Mouse (Mus musculus) R1 (cell line): ENCODE measurements around the gene Pex7.
A peak's percentile ranks its signal among the peaks of the same experiment; 100 is the strongest.

ENCODE experiments used
- DNase-seq: peaks from one replicate; pipeline ENCODE4 v3.0.0-alpha.2; 2018; ENCODE audit warnings: low read depth, low spot score

Gene Pex7

GRCm38 (mm10) chr10:19879161-19879560 lies 28.3 kb downstream of the Pex7 start:
- no peak for DNase-seq

- DNase-seq: no peak
Measured at GRCm38 (mm10) chr10:19877679-19878078, 29.8 kb downstream of the Pex7 start.

DNA sequence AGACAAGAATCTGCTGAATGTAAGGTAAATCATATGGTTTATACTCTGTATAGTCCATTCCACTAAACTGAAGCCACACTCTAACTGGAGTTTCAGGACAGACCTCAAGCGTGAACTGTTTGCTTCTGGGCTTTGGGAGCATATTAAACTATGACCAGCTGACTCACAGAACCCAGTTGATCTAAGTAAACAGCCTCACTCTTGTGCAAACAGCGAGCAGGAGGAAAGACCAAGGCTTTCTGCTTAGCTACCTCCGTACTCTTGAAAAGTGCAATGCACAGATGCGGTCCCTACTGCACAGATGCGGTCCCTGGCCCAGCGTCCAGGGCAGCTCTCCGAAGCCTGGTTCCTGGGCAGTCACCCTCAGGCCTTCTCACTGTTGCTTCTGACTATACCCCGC lies 30.2 kb downstream of the Pex7 start:
- no peak for DNase-seq

GRCm38 (mm10) chr10:19876669-19877068 lies 30.8 kb downstream of the Pex7 start:
- peak; percentile 61 for DNase-seq

GRCm38 (mm10) chr10:19875346-19875745 lies 32.1 kb downstream of the Pex7 start:
- DNase-seq: no peak

- no peak for DNase-seq
Measured at GRCm38 (mm10) chr10:19855597-19856306, 51.7 kb downstream of the Pex7 start.

DNA sequence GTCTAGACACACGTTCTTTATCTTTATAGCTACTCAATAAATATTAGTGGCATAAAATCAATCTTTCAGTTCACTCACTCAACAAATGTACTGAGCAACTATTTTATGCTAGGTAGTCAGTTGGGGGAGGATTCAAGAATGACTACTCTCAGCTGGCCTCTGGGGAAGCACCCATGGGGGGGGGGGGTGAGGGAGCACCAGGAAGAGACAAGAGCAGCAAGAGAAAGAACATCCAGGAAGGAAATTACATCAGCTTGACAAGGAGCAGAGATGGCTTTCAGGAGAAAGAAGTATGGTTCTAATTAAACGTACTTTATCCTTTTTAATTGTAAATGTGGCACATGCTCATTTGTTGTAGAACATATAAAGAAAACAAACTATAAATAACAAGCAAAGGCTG lies 53.9 kb downstream of the Pex7 start:
- DNase-seq: no peak

DNA sequence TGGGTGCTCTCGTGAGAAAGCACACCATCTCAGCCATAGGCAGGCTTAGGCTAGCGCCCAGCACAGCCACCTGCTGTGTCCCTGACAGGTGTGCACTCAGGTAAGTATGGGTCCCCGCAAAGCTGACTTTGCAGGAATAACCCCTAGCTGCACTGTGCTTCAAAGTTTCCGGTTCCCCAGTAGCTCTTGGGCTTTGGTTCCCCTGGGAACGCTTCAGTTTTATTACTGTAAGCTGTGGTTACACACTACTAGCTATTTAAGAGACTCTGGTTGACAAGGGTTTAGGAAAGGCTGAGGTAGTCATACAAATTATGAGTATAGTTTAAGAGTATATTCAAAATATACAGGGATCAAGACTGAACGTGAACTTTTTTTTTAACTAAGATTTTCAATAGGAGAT lies 54.7 kb downstream of the Pex7 start:
- DNase-seq: no peak

DNA sequence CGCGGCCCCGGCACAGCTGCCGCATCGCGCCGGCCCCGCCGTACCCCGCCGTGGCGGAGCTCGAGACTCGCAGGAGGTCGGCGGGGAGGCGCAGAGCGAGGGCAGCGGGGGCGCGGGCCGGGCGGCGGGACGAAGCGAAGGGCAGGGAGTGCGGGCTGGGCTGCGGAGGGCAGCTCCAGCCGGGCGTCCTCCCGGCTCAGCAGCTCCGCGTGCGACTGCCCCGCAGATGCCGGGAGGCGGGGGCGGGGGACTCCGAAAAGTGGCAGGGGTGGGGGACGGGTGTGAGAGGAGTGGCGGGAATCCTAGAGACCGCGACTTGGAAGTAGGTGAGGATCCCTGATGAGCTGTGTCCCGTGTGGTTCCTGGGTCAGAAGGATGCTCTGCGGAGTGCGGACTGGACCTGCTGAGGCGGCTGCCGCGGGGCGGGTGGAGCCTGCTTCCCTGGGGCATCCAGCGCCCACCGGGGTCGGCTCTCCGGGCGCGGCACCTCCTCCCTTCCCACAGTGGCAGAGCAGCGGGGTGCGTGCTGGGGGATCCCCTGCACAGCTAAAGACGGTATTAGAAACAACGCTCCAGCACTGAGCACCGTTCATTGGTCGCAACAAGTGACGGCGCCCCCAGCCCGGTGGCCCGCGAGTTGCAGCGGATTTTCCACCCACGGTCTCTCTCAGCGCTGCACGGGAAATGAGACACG lies 56.3 kb downstream of the Pex7 start, which contains the start of gene Slc35d3:
TSS of gene Slc35d3 (minus strand) at position 462 of the 694 bp plus-strand sequence.
- DNase-seq: peak; percentile 56

DNA sequence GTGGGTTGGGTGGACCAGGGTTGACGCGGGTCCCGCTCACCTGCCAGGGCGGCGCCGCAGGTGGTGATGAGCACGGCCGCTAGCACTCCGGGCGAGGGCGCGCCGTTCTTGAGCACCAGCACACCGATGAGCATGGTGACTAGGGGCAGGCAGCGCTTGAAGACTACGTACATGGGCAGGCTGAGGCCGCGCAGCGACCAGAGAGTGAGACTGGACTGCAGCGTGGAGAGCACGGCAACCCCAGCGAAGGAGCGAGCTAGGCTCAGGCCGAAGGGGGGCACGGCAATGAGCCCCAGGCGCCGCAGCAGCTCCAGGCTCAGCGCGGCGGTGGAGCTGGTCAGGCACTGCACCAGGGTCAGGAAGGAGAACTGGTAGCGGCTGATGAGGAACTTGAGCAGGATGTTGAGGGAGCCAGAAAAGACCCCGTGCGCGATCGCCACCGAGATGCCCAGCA lies 56.9 kb downstream of the Pex7 start:
- peak; percentile 60 for DNase-seq

GRCm38 (mm10) chr10:19849771-19850365 lies 57.6 kb downstream of the Pex7 start:
- DNase-seq: peak; percentile 71

- DNase-seq: peak; percentile 13
Measured at GRCm38 (mm10) chr10:19848928-19849770, 58.3 kb downstream of the Pex7 start.

GRCm38 (mm10) chr10:19839836-19840235 lies 67.7 kb downstream of the Pex7 start:
- DNase-seq: no peak

DNA sequence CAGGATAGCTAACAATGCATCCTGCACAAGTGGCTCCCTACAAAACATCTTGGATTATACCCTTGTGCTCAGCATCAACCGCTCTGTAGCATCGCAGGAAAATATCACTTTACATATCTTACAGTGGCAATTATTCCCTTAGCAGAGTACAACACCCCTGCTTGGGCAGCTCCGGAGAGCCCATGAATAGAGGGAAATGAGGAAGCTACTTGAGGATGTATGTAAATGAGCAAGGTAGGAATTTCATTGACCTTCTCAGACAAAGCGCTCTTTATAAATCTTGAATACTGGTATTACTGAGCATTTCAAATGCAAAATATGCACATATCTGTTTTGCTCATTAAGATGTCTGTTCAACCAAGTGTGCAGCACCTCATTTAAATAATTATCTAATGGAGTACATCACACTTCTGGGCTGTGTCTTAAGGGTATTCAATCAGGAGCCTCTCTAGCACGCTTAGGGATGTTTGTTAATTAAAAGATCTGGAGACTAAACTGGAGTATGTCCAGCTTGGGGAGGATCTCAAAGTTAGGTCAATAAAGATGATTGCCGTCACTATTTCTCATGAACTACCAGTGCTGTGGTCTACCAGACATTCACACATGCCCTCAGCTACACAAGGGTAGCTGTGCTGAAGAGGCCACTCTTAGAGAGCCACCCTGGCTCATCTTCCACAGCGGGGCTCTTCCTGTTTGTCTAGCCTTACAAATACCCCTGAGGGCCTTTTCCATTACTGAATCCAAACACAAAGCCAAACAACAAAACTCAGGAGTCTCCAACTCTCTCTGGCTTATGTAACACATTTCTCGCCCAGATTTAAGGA lies 71.4 kb downstream of the Pex7 start:
- DNase-seq: peak; percentile 73

DNA sequence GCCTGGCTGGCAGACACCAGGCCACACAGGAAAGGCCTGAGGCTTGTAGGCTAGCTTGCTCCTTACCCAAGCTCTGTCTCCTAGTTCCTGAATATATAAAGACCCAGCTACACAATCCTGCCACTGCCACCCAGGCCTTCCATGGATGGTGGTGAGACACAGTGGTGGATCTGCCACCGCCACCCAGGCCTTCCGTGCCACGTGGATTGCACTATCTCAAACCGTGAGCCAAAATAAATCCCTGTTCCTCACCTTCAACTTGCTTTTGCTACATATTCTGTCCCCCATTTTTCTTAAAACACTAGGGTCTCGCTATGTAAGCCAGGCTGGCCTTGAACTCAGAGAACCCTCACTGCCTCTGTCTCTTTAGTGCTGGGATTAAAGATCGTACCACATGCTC lies 73.3 kb downstream of the Pex7 start:
- no peak for DNase-seq

- DNase-seq: no peak
Measured at GRCm38 (mm10) chr10:19831072-19831849, 76.2 kb downstream of the Pex7 start.

GRCm38 (mm10) chr10:19820986-19821385 lies 86.5 kb downstream of the Pex7 start:
- DNase-seq: peak; percentile 12

GRCm38 (mm10) chr10:19818723-19819355 lies 88.7 kb downstream of the Pex7 start:
- no peak for DNase-seq

DNA sequence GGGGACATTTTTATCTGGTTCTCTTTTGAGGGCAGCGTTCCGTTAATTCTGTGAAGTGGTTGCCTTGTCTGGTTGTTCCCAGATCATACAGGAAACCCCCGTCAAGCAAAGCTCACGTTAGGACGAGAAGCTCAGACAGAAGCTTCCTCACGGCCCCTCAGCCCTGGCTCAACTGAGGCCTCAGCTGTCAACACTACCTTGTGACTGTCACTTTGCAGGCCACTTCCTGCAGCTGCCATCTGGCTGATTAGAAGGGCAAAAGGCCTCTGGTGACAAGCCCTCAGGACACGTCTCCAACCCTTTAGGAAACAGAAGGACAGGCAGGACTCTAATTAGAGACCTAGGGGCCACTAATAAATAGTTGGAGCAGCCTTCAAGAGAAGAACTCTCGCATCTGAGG lies 92.1 kb downstream of the Pex7 start:
- no peak for DNase-seq
